Comparison of ENCODE assay signal across 13 mouse cellular contexts in genomic region chr3:80665105-80665504, GRCm38 (mm10).
"Had no signal": no experiment of that assay in that cellular context is flagged by ENCODE, and none has a peak within 500 bp of the region (broad histone marks: within the 10 kb centered on the region; RNA-seq: fewer than 3 reads in every experiment).

No protein-coding gene starts in this region.

- H3K27ac ChIP-seq: kidney, postnatal 0 days; liver, embryonic 13.5 days; neural tube, embryonic 12.5 days; neural tube, embryonic 15.5 days had no signal

- DNase-seq: kidney, adult 2 months; kidney, postnatal 25 days; liver, embryonic 13.5 days; lung, adult 2 months; lung, postnatal 14 days; lung, postnatal 4 days; thymus, adult 18-20 months; thymus, postnatal 36 days had no signal

- H3K36me3 ChIP-seq: liver, embryonic 13.5 days; neural tube, embryonic 12.5 days; neural tube, embryonic 15.5 days had no signal

- H3K4me1 ChIP-seq: liver, embryonic 13.5 days; neural tube, embryonic 12.5 days; neural tube, embryonic 15.5 days had no signal

- H3K9ac ChIP-seq: liver, embryonic 13.5 days; neural tube, embryonic 12.5 days; neural tube, embryonic 15.5 days had no signal

- H3K4me3 ChIP-seq: liver, embryonic 13.5 days; neural tube, embryonic 12.5 days; neural tube, embryonic 15.5 days had no signal

- H3K4me2 ChIP-seq: liver, embryonic 13.5 days; midbrain, embryonic 11.5 days; neural tube, embryonic 12.5 days; neural tube, embryonic 15.5 days had no signal

- ATAC-seq: intestine, postnatal 0 days had no signal

- H3K27me3 ChIP-seq: liver, embryonic 13.5 days; neural tube, embryonic 12.5 days; neural tube, embryonic 15.5 days had no signal

- H3K9me3 ChIP-seq: liver, embryonic 13.5 days; neural tube, embryonic 12.5 days; neural tube, embryonic 15.5 days had no signal
